Mouse (Mus musculus) stomach, postnatal 0 days (tissue): Measurements from ENCODE around the gene Ubr4.

ENCODE experiments used
- CTCF ChIP-seq: IDR thresholded peaks from 2 replicates; pipeline ENCODE4 v1.5.1; 2016; ENCODE audit warnings: antibody characterized with exemption, low read depth, mild to moderate bottlenecking, moderate library complexity
- EP300 ChIP-seq: optimal IDR thresholded peaks from 2 replicates; pipeline ENCODE3; 2016; ENCODE audit warnings: antibody characterized with exemption

- TF ChIP-seq CTCF (no peak), EP300 (no peak)
These were observed 80.8 kb downstream of the Ubr4 start for GRCm38 (mm10) chr4:139432966-139433765.
